Mouse (Mus musculus) forebrain, embryonic 11.5 days (tissue): ENCODE data around the gene Vdac1. TPM values are rescaled to one million over a fixed set of nuclear protein-coding genes. Genes with fewer than 3 reads are reported as not detected.

ENCODE experiments used
- ATAC-seq: fragments of 200-750 bp; cut with Nextera tagmentation; replicated peaks from 2 replicates; pipeline ENCODE4 v1.8.0; 2017; ENCODE audit warnings: moderate TSS enrichment; ENCODE audit not compliant: low FRiP score
- DNase-seq: peaks from one replicate; pipeline ENCODE4 v3.0.0-alpha.2; 2017; ENCODE audit warnings: low spot score
- H3K27ac ChIP-seq: fragments of 300-500 bp; sonication (generic); 2 replicates; pipeline ENCODE4 v1.5.1; 2014; ENCODE audit warnings: low read depth, low read length
- H3K27me3 ChIP-seq: fragments of 300-500 bp; sonication (generic); 2 replicates; pipeline ENCODE4 v1.6.1; 2014; ENCODE audit warnings: mild to moderate bottlenecking, low read length, mixed read lengths; ENCODE audit not compliant: control insufficient read depth, insufficient read depth
- H3K36me3 ChIP-seq: fragments of 300-500 bp; sonication (generic); 2 replicates; pipeline ENCODE4 v1.6.1; 2014; ENCODE audit warnings: mild to moderate bottlenecking, low read length, moderate library complexity, mixed read lengths; ENCODE audit not compliant: control insufficient read depth, insufficient read depth
- H3K4me1 ChIP-seq: fragments of 300-500 bp; sonication (generic); replicated peaks from 2 replicates; pipeline ENCODE4 v1.6.1; 2014; ENCODE audit warnings: low read length, mixed read lengths; ENCODE audit not compliant: control insufficient read depth, insufficient read depth
- H3K4me2 ChIP-seq: fragments of 300-500 bp; sonication (generic); 2 replicates; pipeline ENCODE4 v1.6.1; 2014; ENCODE audit warnings: low read depth, mild to moderate bottlenecking, low read length, moderate library complexity, mixed read lengths; ENCODE audit not compliant: severe bottlenecking
- H3K4me3 ChIP-seq: fragments of 300-500 bp; sonication (generic); 2 replicates; pipeline ENCODE4 v1.5.1; 2014; ENCODE audit warnings: low read depth, low read length
- H3K9ac ChIP-seq: fragments of 300-500 bp; sonication (generic); 2 replicates; pipeline ENCODE4 v1.6.1; 2014; ENCODE audit warnings: low read length
- H3K9me3 ChIP-seq: fragments of 300-500 bp; sonication (generic); 2 replicates; pipeline ENCODE4 v1.6.1; 2016; ENCODE audit warnings: low read length, mixed read lengths; ENCODE audit not compliant: control insufficient read depth
- WGBS: fragments of 180-500 bp; shearing (Covaris S2); extraction: QIAGEN DNeasy Blood & Tissue Kit; methylation state at CpG from one replicate; pipeline ENCODE4 v1.1.7; 2014; 5-methylcytosine and 5-hydroxymethylcytosine counted together
- polyA plus RNA-seq: library from polyadenylated mRNA; unstranded; fragments of >200 nt; fragmentation: Nextera tagmentation; extraction: Ambion mirVana; gene quantifications from 2 replicates; pipeline ENCODE4 v1.2.1, GENCODE M21; 2014

The Vdac1 gene
- polyA plus RNA-seq, 1 experiment from 2014 or later, result 198 TPM

DNA sequence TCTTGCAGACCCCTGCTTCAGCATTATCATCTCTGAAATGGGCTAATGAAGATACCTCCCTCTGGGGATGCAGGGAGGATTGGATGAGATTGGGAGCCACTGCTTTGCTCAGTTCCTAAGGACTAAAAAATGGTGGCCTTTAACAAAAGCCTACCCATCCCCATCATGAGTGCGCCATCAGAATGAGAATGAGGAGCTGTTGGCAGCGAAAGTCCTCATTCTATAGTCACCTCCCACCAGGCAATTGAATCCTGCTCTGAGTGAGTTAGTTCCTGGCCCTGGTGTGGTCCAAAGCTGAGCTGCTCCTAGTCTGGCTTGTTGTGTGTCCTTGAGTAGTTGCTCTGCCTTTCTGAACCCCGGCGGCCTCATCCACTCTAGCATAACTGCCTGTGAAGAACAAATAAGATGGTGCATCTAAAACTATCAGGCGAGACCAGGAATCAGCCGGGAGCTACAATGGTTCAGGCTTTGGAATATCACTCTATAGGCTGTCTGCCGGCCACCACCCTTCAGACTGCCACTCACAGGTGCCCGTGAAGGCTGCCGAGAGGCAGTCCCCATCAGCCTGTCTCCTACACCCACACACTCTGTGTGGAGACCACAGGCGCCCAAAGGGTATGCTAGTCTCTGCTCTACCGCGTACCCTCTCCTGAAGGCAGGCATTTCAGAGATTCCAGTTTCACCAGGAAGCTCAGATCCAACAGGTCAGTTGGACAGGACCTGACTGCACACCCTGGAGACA lies 20.4 kb upstream of the Vdac1 start:
- ATAC-seq (no peak), DNase-seq (no peak)
- H3K36me3 ChIP-seq, result no peaks in the 10 kb centered on the region
- no peaks in the 10 kb centered on the region for H3K4me1 ChIP-seq
- no peaks in the 10 kb centered on the region for H3K9me3 ChIP-seq
- H3K4me3 ChIP-seq, result no peak overlapping the region
- no peaks in the 10 kb centered on the region for H3K27me3 ChIP-seq
- no peak overlapping the region for H3K9ac ChIP-seq
- no peak overlapping the region for H3K4me2 ChIP-seq
- 91% methylated on average over 12 of the region's 12 CpGs for WGBS
- no peak overlapping the region for H3K27ac ChIP-seq

GRCm38 (mm10) chr11:52341001-52341400 lies 19.7 kb upstream of the Vdac1 start:
- DNase-seq (no peak), ATAC-seq (no peak)
- Histone ChIP-seq H3K4me3 (no peak overlapping the region), H3K27ac (no peak overlapping the region), H3K9ac (no peak overlapping the region), H3K4me1 (no peaks in the 10 kb centered on the region), H3K4me2 (no peak overlapping the region), H3K36me3 (no peaks in the 10 kb centered on the region), H3K9me3 (no peaks in the 10 kb centered on the region), H3K27me3 (no peaks in the 10 kb centered on the region)
- 61% methylated on average over 9 of the region's 9 CpGs for WGBS

DNA sequence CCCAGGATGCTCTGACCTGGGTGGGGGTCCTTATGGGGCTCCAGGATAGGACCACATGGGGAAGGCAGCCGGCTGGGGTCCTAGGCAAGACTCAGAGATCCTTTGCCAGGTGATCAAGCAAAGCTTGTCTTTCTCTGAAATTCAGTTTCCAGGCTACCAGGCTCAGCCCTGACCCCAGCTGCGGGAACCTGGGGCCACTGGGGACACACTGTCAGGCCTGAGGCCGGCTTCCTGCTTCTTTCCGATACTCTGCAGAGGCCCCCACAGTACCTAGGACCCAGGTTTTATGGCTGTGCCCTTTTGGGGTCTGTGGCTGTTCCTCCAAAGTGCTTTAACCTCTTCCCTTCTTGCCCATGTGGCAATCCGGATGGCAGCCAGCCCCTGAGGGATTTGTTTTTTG lies 19.2 kb upstream of the Vdac1 start:
- ATAC-seq (no peak), DNase-seq (no peak)
- Histone ChIP-seq H3K9me3 (no peaks in the 10 kb centered on the region), H3K36me3 (no peaks in the 10 kb centered on the region), H3K27me3 (no peaks in the 10 kb centered on the region), H3K9ac (no peak overlapping the region), H3K27ac (no peak overlapping the region), H3K4me2 (no peak overlapping the region), H3K4me3 (no peak overlapping the region), H3K4me1 (no peaks in the 10 kb centered on the region)
- WGBS, result 75% methylated on average over 5 of the region's 5 CpGs

- no peak overlapping the region for H3K9ac ChIP-seq
- 76% methylated on average over 4 of the region's 4 CpGs for WGBS
These were observed 18.4 kb upstream of the Vdac1 start for GRCm38 (mm10) chr11:52342296-52342695.

DNA sequence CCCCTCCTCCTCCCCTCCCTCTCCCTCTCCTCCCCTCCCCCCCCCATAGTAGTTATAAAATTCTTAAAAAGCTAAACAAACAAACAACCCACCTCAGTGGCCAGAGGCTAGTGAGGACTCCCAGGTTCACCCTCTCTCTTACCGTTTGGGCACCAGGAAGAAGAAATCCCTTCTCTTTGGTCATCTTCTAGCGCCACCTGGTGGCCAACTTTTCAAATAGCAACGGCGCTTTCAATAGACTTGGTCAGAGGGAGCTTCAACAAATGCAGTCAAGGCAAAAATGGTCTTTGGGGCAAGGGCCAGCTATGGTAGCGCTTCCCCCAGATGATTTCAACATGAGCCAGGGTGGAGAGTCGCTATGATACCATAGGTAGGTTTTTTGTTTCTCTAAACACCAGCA lies 17.5 kb upstream of the Vdac1 start:
- no peaks in the 10 kb centered on the region for H3K4me1 ChIP-seq

More at GRCm38 (mm10) chr11:52342296-52342695, 18.4 kb upstream of the Vdac1 start:
- Histone ChIP-seq H3K4me3 (no peak overlapping the region), H3K4me1 (no peaks in the 10 kb centered on the region), H3K36me3 (no peaks in the 10 kb centered on the region), H3K9me3 (no peaks in the 10 kb centered on the region), H3K27me3 (no peaks in the 10 kb centered on the region), H3K4me2 (no peak overlapping the region), H3K27ac (no peak overlapping the region)
- no peak for ATAC-seq
- no peak for DNase-seq

DNA sequence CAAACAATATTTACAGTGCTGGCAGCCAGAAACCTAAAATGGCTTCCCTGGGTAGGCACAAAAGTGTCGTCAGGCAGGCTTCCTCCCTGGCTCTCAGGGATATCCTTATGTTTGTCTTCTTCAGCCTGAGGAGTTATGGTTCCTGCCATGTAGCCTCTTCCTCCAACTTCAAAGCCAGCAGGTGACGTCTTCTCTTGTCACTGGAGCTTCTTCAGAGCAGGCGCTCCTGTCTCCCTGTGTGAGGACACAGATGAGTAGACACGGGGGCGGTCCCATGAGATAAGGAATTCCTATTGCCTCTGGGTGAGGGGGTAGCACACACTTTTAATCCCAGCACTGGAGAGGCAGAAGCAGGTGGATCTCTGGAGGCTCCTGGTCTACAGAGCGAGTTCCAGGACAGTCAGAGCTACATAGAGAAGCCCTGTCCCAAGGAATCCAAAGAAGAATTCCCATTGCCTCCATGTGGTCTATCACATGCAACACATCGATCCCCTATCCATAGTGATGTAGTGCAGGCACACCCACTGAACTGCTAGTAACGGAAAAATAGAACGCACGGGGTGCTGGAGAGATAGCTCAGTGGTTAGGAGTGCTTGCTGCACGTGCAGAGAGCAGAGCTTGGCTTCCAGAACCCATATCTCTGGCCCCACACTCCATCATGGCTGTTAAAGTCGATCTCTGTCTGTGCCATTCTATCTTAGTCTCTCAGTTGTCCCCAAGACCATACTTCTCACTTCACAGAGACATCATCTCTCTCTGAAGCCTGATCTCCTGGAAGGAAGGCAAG lies 15.5 kb upstream of the Vdac1 start:
- no peak overlapping the region for H3K9ac ChIP-seq
- no peak for DNase-seq
- 82% methylated on average over 12 of the region's 12 CpGs for WGBS
- H3K9me3 ChIP-seq, result no peaks in the 10 kb centered on the region
- H3K36me3 ChIP-seq, result no peaks in the 10 kb centered on the region
- no peak overlapping the region for H3K4me2 ChIP-seq
- no peak for ATAC-seq
- no peak overlapping the region for H3K4me3 ChIP-seq
- H3K27me3 ChIP-seq, result no peaks in the 10 kb centered on the region
- H3K27ac ChIP-seq, result no peak overlapping the region
- H3K4me1 ChIP-seq, result no peaks in the 10 kb centered on the region

More for the DNA sequence above, 17.5 kb upstream of the Vdac1 start:
- Histone ChIP-seq H3K27ac (no peak overlapping the region), H3K4me3 (no peak overlapping the region), H3K27me3 (no peaks in the 10 kb centered on the region), H3K9me3 (no peaks in the 10 kb centered on the region), H3K4me2 (no peak overlapping the region), H3K36me3 (no peaks in the 10 kb centered on the region), H3K9ac (no peak overlapping the region)
- DNase-seq, result peak; percentile 87
- 2% methylated on average over 6 of the region's 6 CpGs for WGBS
- ATAC-seq, result no peak

DNA sequence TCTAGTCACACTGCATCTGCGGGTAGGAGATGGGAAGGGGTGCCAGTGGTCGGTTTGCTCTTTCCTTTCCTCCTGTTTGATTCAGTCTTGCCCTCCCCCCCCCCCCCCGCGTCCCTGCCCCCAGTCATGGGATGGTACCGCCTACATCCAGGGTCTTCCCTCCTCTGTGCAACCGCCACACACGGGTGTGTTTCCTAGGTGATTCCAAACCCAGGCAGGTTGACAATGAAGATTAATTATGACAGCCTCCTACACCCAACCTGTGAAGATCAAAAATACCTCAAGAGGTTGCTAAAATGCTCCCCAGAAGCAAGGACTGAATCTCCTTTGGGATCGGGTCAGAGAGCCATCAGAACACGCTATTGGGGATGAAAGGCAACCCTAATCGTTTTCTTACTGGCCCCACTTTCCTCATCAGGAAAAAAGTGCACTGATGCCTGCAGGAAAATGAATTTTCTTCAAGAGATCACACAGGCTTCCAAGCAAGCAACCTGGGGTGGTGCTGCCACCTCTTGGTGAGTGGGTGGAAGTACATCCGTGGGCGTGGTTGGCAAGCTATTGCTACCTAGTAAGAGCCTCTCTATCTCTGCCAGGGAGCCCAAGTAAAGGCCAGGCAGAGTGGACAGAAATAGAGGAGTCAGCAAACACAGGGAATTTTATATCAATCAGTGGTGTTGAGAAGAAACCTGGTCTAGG lies 14.6 kb upstream of the Vdac1 start:
- Histone ChIP-seq H3K9me3 (no peaks in the 10 kb centered on the region), H3K4me3 (peak overlapping the region; percentile 21), H3K9ac (no peak overlapping the region), H3K27me3 (no peaks in the 10 kb centered on the region), H3K4me2 (peak overlapping the region; percentile 42; the same call in 1 of the 2 replicates), H3K27ac (no peak overlapping the region), H3K4me1 (no peaks in the 10 kb centered on the region), H3K36me3 (no peaks in the 10 kb centered on the region)
- 0 out of 2 replicates have a peak, but pooled peaks have one; percentile 67 for ATAC-seq
- peak; percentile 94 for DNase-seq
- 17% methylated on average over 9 of the region's 12 CpGs for WGBS

- ATAC-seq, result no peak; the same call in 1 of the 2 replicates
- no peak overlapping the region for H3K9ac ChIP-seq
These were observed 14.0 kb upstream of the Vdac1 start for GRCm38 (mm10) chr11:52346635-52347005.

More at GRCm38 (mm10) chr11:52346635-52347005, 14.0 kb upstream of the Vdac1 start:
- Histone ChIP-seq H3K4me1 (no peaks in the 10 kb centered on the region), H3K4me3 (peak overlapping the region; percentile 21), H3K9me3 (no peaks in the 10 kb centered on the region), H3K4me2 (peak overlapping the region; percentile 42; the same call in 1 of the 2 replicates), H3K27ac (no peak overlapping the region), H3K36me3 (no peaks in the 10 kb centered on the region), H3K27me3 (no peaks in the 10 kb centered on the region)
- WGBS, result 9% methylated on average over 12 of the region's 12 CpGs
- DNase-seq, result peak; percentile 77
